Mouse (Mus musculus): ENCODE measurements around the gene Litaf. TPM values are rescaled to one million over a fixed set of nuclear protein-coding genes. Genes with fewer than 3 reads are reported as not detected.
"Not testable (repeated sequence)": the region's sequence is repeated elsewhere in the genome, so short reads cannot be mapped to it uniquely, and the experiment has no call there.

Gene Litaf
- polyA plus RNA-seq, 1 experiment: 115 TPM

DNA sequence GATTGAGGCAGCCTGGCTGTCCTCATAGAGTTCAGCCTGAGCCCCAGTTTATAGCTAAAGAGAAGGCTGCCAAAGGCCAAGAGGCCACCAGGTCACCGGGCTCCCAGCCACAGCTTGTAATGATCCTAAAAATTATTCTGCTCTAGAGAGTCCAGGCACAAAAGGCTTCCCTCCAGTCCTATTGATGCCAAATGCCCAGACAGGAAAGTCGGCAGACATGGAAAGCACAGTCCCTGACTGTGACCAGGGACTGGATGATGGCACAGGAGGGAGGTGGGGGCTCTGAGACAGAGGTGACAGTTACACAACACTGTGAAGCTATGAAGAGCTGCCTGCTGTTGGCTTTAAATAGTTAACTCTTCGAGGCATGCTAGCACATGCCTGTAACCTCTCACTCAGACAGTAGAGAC, 91.9 kb downstream of the Litaf start:
- DNase-seq (ENCODE audit: low read depth in 1 of 2, low spot score in 2 of 2): no peak
- Histone ChIP-seq H3K27ac (ENCODE audit: insufficient read depth, low read length) (no peak overlapping the region), H3K27me3 (ENCODE audit: control insufficient read depth, insufficient read depth, low read length) (no peaks in the 10 kb centered on the region), H3K36me3 (ENCODE audit: control insufficient read depth, insufficient read depth, low read length) (no peaks in the 10 kb centered on the region), H3K4me1 (ENCODE audit: control insufficient read depth, insufficient read depth, insufficient read length) (peaks cover 27% of the 10 kb centered on the region; the same call in 1 of the 2 replicates), H3K4me3 (ENCODE audit: extremely low read depth, insufficient read depth, insufficient read length) (no peak overlapping the region)
- WGBS: 75% methylated on average over 3 of the region's 3 CpGs
- TF ChIP-seq POLR2A (IDR thresholded peaks at IDR 0.05; ENCODE audit: low read depth, low read length) (no peak), CTCF (IDR thresholded peaks at IDR 0.05; ENCODE audit: extremely low read depth, insufficient read depth, insufficient read length, insufficient replicate concordance) (no peak)

GRCm38 (mm10) chr16:10972259-10972658, 93.7 kb downstream of the Litaf start:
- no peak overlapping the region for H3K27ac ChIP-seq (ENCODE audit: insufficient read depth, low read length)
- peaks cover 20% of the 10 kb centered on the region; the same call in 1 of the 2 replicates for H3K4me1 ChIP-seq (ENCODE audit: control insufficient read depth, insufficient read depth, insufficient read length)
- no peaks in the 10 kb centered on the region for H3K27me3 ChIP-seq (ENCODE audit: control insufficient read depth, insufficient read depth, low read length)
- TF ChIP-seq POLR2A (IDR thresholded peaks at IDR 0.05; ENCODE audit: low read depth, low read length) (no peak), CTCF (IDR thresholded peaks at IDR 0.05; ENCODE audit: extremely low read depth, insufficient read depth, insufficient read length, insufficient replicate concordance) (no peak)
- WGBS: 79% methylated on average over 6 of the region's 6 CpGs
- no peak for DNase-seq (ENCODE audit: low read depth in 1 of 2, low spot score in 2 of 2)
- no peaks in the 10 kb centered on the region for H3K36me3 ChIP-seq (ENCODE audit: control insufficient read depth, insufficient read depth, low read length)
- H3K4me3 ChIP-seq (ENCODE audit: extremely low read depth, insufficient read depth, insufficient read length): no peak overlapping the region

GRCm38 (mm10) chr16:10969944-10970343, 96.0 kb downstream of the Litaf start:
- not testable (repeated sequence) for H3K27me3 ChIP-seq (ENCODE audit: control insufficient read depth, insufficient read depth, low read length); H3K36me3 ChIP-seq (ENCODE audit: control insufficient read depth, insufficient read depth, low read length); H3K4me1 ChIP-seq (ENCODE audit: control insufficient read depth, insufficient read depth, insufficient read length); H3K4me3 ChIP-seq (ENCODE audit: extremely low read depth, insufficient read depth, insufficient read length); DNase-seq (ENCODE audit: low read depth in 1 of 2, low spot score in 2 of 2)
- 44% methylated on average over 1 of the region's 1 CpGs for WGBS
- H3K27ac ChIP-seq (ENCODE audit: insufficient read depth, low read length): 0 out of 2 replicates have a peak overlapping the region, but pooled peaks have one; percentile 11

GRCm38 (mm10) chr16:10969342-10969741, 96.6 kb downstream of the Litaf start:
- 13% methylated on average over 5 of the region's 5 CpGs for WGBS
- no peak overlapping the region for H3K27ac ChIP-seq (ENCODE audit: insufficient read depth, low read length)
- H3K4me1 ChIP-seq (ENCODE audit: control insufficient read depth, insufficient read depth, insufficient read length): peaks cover 7% of the 10 kb centered on the region; the same call in 1 of the 2 replicates
- DNase-seq (ENCODE audit: low read depth in 1 of 2, low spot score in 2 of 2): no peak
- no peak overlapping the region for H3K4me3 ChIP-seq (ENCODE audit: extremely low read depth, insufficient read depth, insufficient read length)
- H3K36me3 ChIP-seq (ENCODE audit: control insufficient read depth, insufficient read depth, low read length): no peaks in the 10 kb centered on the region
- H3K27me3 ChIP-seq (ENCODE audit: control insufficient read depth, insufficient read depth, low read length): no peaks in the 10 kb centered on the region
- TF ChIP-seq POLR2A (IDR thresholded peaks at IDR 0.05; ENCODE audit: low read depth, low read length) (no peak), CTCF (IDR thresholded peaks at IDR 0.05; ENCODE audit: extremely low read depth, insufficient read depth, insufficient read length, insufficient replicate concordance) (no peak)

GRCm38 (mm10) chr16:10968299-10968698, 97.7 kb downstream of the Litaf start:
- no peak for DNase-seq (ENCODE audit: low read depth in 1 of 2, low spot score in 2 of 2)
- no peaks in the 10 kb centered on the region for H3K36me3 ChIP-seq (ENCODE audit: control insufficient read depth, insufficient read depth, low read length)
- peaks cover 7% of the 10 kb centered on the region; the same call in 1 of the 2 replicates for H3K4me1 ChIP-seq (ENCODE audit: control insufficient read depth, insufficient read depth, insufficient read length)
- TF ChIP-seq POLR2A (IDR thresholded peaks at IDR 0.05; ENCODE audit: low read depth, low read length): no peak
- no peak for TF ChIP-seq CTCF (IDR thresholded peaks at IDR 0.05; ENCODE audit: extremely low read depth, insufficient read depth, insufficient read length, insufficient replicate concordance)
- H3K27ac ChIP-seq (ENCODE audit: insufficient read depth, low read length): no peak overlapping the region
- no peak overlapping the region for H3K4me3 ChIP-seq (ENCODE audit: extremely low read depth, insufficient read depth, insufficient read length)
- H3K27me3 ChIP-seq (ENCODE audit: control insufficient read depth, insufficient read depth, low read length): no peaks in the 10 kb centered on the region
- 94% methylated on average over 4 of the region's 4 CpGs for WGBS

DNA sequence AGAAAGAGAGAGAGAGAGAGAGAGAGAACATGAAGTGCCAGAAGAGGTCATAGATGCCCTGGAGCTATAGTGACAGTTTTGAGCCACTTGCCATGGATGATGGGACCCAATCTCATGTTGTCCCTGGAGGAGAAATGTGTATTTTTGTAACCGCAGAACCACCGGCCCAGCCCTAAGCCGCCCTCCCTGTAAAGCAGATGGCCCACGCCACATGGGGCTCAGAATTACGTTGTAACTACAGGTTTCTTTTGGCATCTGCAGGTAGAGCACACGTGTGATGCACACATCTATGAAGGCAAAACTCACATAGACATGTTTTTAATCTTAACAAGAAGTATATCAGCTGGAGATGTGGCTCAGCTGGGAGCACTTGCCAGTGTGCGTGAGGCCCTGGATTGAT, 98.2 kb downstream of the Litaf start:
- no peaks in the 10 kb centered on the region for H3K36me3 ChIP-seq (ENCODE audit: control insufficient read depth, insufficient read depth, low read length)
- WGBS: 76% methylated on average over 7 of the region's 7 CpGs
- TF ChIP-seq CTCF (IDR thresholded peaks at IDR 0.05; ENCODE audit: extremely low read depth, insufficient read depth, insufficient read length, insufficient replicate concordance): no peak
- no peak for TF ChIP-seq POLR2A (IDR thresholded peaks at IDR 0.05; ENCODE audit: low read depth, low read length)

DNA sequence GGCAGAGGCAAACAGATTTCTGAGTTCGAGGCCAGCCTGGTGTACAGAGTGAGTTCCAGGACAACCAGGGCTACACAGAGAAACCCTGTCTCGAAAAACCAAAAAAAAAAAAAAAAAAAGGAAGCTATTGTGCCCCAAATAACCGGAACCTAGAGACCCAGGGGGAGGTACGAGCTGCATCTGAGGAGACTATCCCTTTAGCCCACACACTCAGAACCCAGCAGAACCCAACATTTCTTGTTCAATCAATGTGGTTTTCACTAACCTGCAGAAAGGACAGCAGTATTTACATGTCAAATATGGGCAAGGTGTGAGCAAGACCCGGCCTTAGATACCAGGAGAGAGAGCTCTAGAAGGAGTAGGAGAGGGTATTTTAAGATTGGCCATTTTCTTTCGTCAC, 98.9 kb downstream of the Litaf start:
- H3K27me3 ChIP-seq (ENCODE audit: control insufficient read depth, insufficient read depth, low read length): no peaks in the 10 kb centered on the region
- no peaks in the 10 kb centered on the region for H3K36me3 ChIP-seq (ENCODE audit: control insufficient read depth, insufficient read depth, low read length)
- H3K4me3 ChIP-seq (ENCODE audit: extremely low read depth, insufficient read depth, insufficient read length): no peak overlapping the region
- TF ChIP-seq POLR2A (IDR thresholded peaks at IDR 0.05; ENCODE audit: low read depth, low read length): no peak
- DNase-seq (ENCODE audit: low read depth in 1 of 2, low spot score in 2 of 2): no peak
- WGBS: 51% methylated on average over 6 of the region's 6 CpGs
- H3K27ac ChIP-seq (ENCODE audit: insufficient read depth, low read length): no peak overlapping the region
- peaks cover 7% of the 10 kb centered on the region; the same call in 1 of the 2 replicates for H3K4me1 ChIP-seq (ENCODE audit: control insufficient read depth, insufficient read depth, insufficient read length)

More for the DNA sequence above, 98.2 kb downstream of the Litaf start:
- no peak overlapping the region for H3K27ac ChIP-seq (ENCODE audit: insufficient read depth, low read length)
- H3K4me3 ChIP-seq (ENCODE audit: extremely low read depth, insufficient read depth, insufficient read length): no peak overlapping the region
- no peaks in the 10 kb centered on the region for H3K27me3 ChIP-seq (ENCODE audit: control insufficient read depth, insufficient read depth, low read length)
- peaks cover 7% of the 10 kb centered on the region; the same call in 1 of the 2 replicates for H3K4me1 ChIP-seq (ENCODE audit: control insufficient read depth, insufficient read depth, insufficient read length)
- DNase-seq (ENCODE audit: low read depth in 1 of 2, low spot score in 2 of 2): no peak
